In the genomic region with DNA sequence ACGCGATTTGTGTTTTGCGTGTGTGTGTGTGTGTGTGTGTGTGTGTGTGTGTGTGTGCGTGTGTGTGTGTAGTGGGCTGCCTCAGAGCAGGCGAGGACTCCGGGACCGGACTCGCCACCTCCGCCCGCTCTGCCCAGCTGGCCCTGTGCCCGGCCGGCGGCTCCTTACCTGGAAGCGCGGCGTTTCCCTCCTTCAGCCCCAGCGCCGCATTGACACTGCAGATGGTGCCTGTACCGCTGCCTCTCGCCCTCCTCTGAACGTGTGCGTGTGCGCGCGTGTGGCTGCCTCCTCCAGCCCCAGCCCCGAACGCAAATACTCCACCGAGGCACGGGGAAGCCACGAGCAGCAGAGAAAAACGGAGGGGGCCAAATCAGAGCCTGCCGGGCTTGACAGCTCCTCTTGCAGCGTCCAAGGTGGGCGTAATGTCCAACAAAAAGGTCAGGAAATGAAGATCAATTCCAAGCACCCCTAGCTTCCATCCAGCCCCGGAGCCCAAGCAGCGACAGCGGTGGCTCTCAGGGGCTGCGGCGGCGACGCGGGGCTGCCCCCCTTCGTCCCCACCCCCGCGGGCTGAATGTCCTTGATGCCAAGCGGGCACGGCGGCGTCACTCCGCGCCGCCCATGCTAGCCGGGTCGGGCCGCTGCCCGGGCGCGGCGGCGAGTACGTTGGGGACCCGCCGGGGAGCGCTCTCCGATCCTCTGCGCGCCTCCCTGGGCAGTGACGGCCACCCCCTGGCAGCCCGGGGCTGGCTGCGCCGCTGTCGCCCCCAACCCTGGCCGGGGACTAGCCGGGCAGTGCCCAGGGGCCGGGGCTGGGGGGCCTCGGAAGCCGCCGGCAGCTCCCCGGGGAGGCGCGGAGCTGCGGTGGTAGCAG, we compare ENCODE assay signal across 8 mouse cellular contexts. TPM values are rescaled to one million over a fixed set of nuclear protein-coding genes. Genes with fewer than 3 reads are reported as not detected.
DNase-seq lines count a peak whose midpoint lies in the region; ATAC-seq lines count a peak whose summit lies in the region.

No protein-coding gene starts in this region.

- DNase-seq in R1 (ENCODE audit: low read depth, low spot score): peak; percentile 37
- DNase-seq in cerebellum, adult 11-12 months: peak; percentile 84
- peak; percentile 62 to 63 for DNase-seq in layer of hippocampus, postnatal 36 days
- peak; percentile 38 for DNase-seq in lung, postnatal 25 days (ENCODE audit: low spot score)

- H3K4me2 ChIP-seq in hindbrain, embryonic 13.5 days: peak overlapping the region; percentile 79
- peak overlapping the region; percentile 100 for H3K4me2 ChIP-seq in stomach, embryonic 14.5 days (replicated peaks; ENCODE audit: low read depth, low read length)

- H3K27me3 ChIP-seq in hindbrain, embryonic 13.5 days: peaks cover 16% of the 10 kb centered on the region
- H3K27me3 ChIP-seq in stomach, embryonic 14.5 days (ENCODE audit: control insufficient read depth, insufficient read depth, low read length): peaks cover 47% of the 10 kb centered on the region

- peak overlapping the region; percentile 97 for H3K27ac ChIP-seq in hindbrain, embryonic 13.5 days
- H3K27ac ChIP-seq in stomach, embryonic 14.5 days (ENCODE audit: low read length): 0 out of 2 replicates have a peak overlapping the region, but pooled peaks have one; percentile 21

- H3K9ac ChIP-seq in hindbrain, embryonic 13.5 days: peak overlapping the region; percentile 97
- peak overlapping the region; percentile 57; the same call in 1 of the 2 replicates for H3K9ac ChIP-seq in stomach, embryonic 14.5 days (replicated peaks; ENCODE audit: low read depth, low read length)

- H3K9me3 ChIP-seq in hindbrain, embryonic 13.5 days: no peaks in the 10 kb centered on the region
- no peaks in the 10 kb centered on the region for H3K9me3 ChIP-seq in stomach, embryonic 14.5 days (ENCODE audit: control insufficient read depth, low read depth, low read length)

- H3K4me3 ChIP-seq in hindbrain, embryonic 13.5 days: peak overlapping the region; percentile 87
- H3K4me3 ChIP-seq in stomach, embryonic 14.5 days (ENCODE audit: low read depth, low read length): peak overlapping the region; percentile 64

- H3K4me1 ChIP-seq in hindbrain, embryonic 13.5 days (replicated peaks): peaks cover 53% of the 10 kb centered on the region
- 0 out of 2 replicates have a peak, but pooled peaks cover 3% of the 10 kb centered on the region for H3K4me1 ChIP-seq in stomach, embryonic 14.5 days (ENCODE audit: control insufficient read depth, insufficient read depth, low read length)

- ATAC-seq in frontal cortex, adult (ENCODE audit: low TSS enrichment): peak; percentile 38
- peak; percentile 62 for ATAC-seq in hindbrain, embryonic 13.5 days (ENCODE audit: low FRiP score)
- peak; percentile 11; the same call in 1 of the 2 replicates for ATAC-seq in stomach, embryonic 14.5 days (ENCODE audit: insufficient number of reproducible peaks, insufficient read depth, low FRiP score, low read depth)
- no peak for ATAC-seq in megakaryocyte-erythroid progenitor cell, adult 5-6 weeks (replicated peaks; ENCODE audit: low FRiP score, low TSS enrichment, poor library complexity, severe bottlenecking)

- H3K36me3 ChIP-seq in hindbrain, embryonic 13.5 days: no peaks in the 10 kb centered on the region
- H3K36me3 ChIP-seq in stomach, embryonic 14.5 days (ENCODE audit: control insufficient read depth, insufficient read depth, low read length): no peaks in the 10 kb centered on the region

- WGBS in hindbrain, embryonic 13.5 days: under 1% methylated on average over 60 of the region's 82 CpGs
- WGBS in stomach, embryonic 14.5 days: under 1% methylated on average over 71 of the region's 82 CpGs

RNA-seq across cellular contexts. Expression of a gene that starts 0.6 kb away (rescaled TPM):
- polyA plus RNA-seq in hindbrain, embryonic 13.5 days (2015; fragmentation: Nextera tagmentation; extraction: Ambion mirVana): 15.9 and 16.2 TPM in 2 replicates
- total RNA-seq in layer of hippocampus, postnatal 36 days (2021): 100 to 1,000 TPM; 115 to 134 TPM
- polyA plus RNA-seq in stomach, embryonic 14.5 days (2014; fragmentation: Nextera tagmentation; extraction: Ambion mirVana): 3.7 and 3.8 TPM in 2 replicates
- total RNA-seq in megakaryocyte-erythroid progenitor cell, adult 5-6 weeks (2014; fragmentation: Nextera tagmentation): 0.20 TPM in 1 of 2 replicates, not detected in the other
- 0.05 and 0.08 TPM in 2 replicates for total RNA-seq in megakaryocyte-erythroid progenitor cell, adult 5-6 weeks (2017)

Comparison
In these comparisons a context has a peak if more than half of its experiments do, and no peak if none do; other contexts are left out.
1. RNA of a gene that starts 0.6 kb away (total RNA-seq): 115 to 134 TPM in layer of hippocampus, postnatal 36 days; 0.05 to 0.20 TPM in megakaryocyte-erythroid progenitor cell, adult 5-6 weeks; every median in the first group is over 10 times any median in the second.
2. Peak in every context shown above with its lines, with median percentiles within 50 percentile points of each other: DNase-seq.